Mouse (Mus musculus) limb, embryonic 13.5 days (tissue): ENCODE measurements around the gene Itch. TPM values are rescaled to one million over a fixed set of nuclear protein-coding genes. Genes with fewer than 3 reads are reported as not detected.
A peak's percentile ranks its signal among the peaks of the same experiment; 100 is the strongest.

ENCODE experiments used
- ATAC-seq: fragments of 200-750 bp; cut with Nextera tagmentation; 2 replicates; pipeline ENCODE4 v1.8.0; 2017; ENCODE audit warnings: low read depth, moderate number of reproducible peaks, moderate TSS enrichment; ENCODE audit not compliant: low FRiP score
- H3K27ac ChIP-seq: fragments of 300-500 bp; sonication (generic); 2 replicates; pipeline ENCODE4 v1.5.1; 2015; ENCODE audit warnings: inconsistent platforms, mild to moderate bottlenecking, moderate library complexity
- H3K27me3 ChIP-seq: fragments of 300-500 bp; sonication (generic); 2 replicates; pipeline ENCODE4 v1.6.1; 2015; ENCODE audit warnings: mild to moderate bottlenecking, inconsistent platforms
- H3K36me3 ChIP-seq: fragments of 300-500 bp; sonication (generic); 2 replicates; pipeline ENCODE4 v1.6.1; 2015; ENCODE audit warnings: inconsistent platforms, mild to moderate bottlenecking, moderate library complexity
- H3K4me1 ChIP-seq: fragments of 300-500 bp; sonication (generic); 2 replicates; pipeline ENCODE4 v1.6.1; 2015; ENCODE audit warnings: inconsistent platforms
- H3K4me2 ChIP-seq: fragments of 300-500 bp; sonication (generic); replicated peaks from 2 replicates; pipeline ENCODE4 v1.6.1; 2015; ENCODE audit warnings: inconsistent platforms, mild to moderate bottlenecking, moderate library complexity
- H3K4me3 ChIP-seq: fragments of 300-500 bp; sonication (generic); 2 replicates; pipeline ENCODE4 v1.5.1; 2015; ENCODE audit warnings: moderate library complexity, mild to moderate bottlenecking, inconsistent platforms
- H3K9ac ChIP-seq: fragments of 300-500 bp; sonication (generic); 2 replicates; pipeline ENCODE4 v1.6.1; 2015; ENCODE audit warnings: mild to moderate bottlenecking, inconsistent platforms
- H3K9me3 ChIP-seq: fragments of 300-500 bp; sonication (generic); 2 replicates; pipeline ENCODE4 v1.6.1; 2016; ENCODE audit warnings: inconsistent platforms
- WGBS: fragments of 180-500 bp; shearing (Covaris S2); methylation state at CpG from one replicate; pipeline ENCODE4 v1.1.7; 2015; 5-methylcytosine and 5-hydroxymethylcytosine counted together
- polyA plus RNA-seq: library from polyadenylated mRNA; unstranded; fragments of >200 nt; fragmentation: Nextera tagmentation; extraction: Ambion mirVana; gene quantifications from 2 replicates; pipeline ENCODE4 v1.2.1, GENCODE M21; 2015

The Itch gene
- polyA plus RNA-seq, 1 experiment from 2014 or later: 71.2 TPM

DNA sequence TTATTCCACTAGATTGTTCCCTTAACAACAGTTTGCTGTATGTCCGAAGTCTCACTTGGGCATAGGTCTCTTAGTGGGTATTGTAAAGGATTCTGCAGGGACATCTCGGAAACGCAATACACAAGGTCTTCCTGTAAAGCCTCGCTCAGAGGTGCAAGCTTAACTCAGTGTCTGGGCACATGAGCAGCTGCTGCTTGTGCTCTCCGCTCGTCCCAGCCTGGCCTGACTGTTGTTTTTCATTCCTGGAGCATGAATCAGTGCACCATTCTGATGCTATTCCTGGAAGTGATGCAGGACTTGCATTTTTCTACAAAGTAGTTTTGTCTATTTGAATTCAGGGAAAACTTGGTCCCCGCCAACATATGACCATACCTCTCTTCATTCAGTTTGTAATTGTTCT, 91.4 kb downstream of the Itch start:
- Histone ChIP-seq H3K36me3 (peaks cover 85% of the 10 kb centered on the region), H3K4me2 (no peak overlapping the region), H3K4me3 (no peak overlapping the region), H3K27ac (no peak overlapping the region), H3K9me3 (no peaks in the 10 kb centered on the region), H3K4me1 (no peaks in the 10 kb centered on the region), H3K27me3 (no peaks in the 10 kb centered on the region), H3K9ac (no peak overlapping the region)
- 92% methylated on average over 7 of the region's 7 CpGs for WGBS
- no peak for ATAC-seq

DNA sequence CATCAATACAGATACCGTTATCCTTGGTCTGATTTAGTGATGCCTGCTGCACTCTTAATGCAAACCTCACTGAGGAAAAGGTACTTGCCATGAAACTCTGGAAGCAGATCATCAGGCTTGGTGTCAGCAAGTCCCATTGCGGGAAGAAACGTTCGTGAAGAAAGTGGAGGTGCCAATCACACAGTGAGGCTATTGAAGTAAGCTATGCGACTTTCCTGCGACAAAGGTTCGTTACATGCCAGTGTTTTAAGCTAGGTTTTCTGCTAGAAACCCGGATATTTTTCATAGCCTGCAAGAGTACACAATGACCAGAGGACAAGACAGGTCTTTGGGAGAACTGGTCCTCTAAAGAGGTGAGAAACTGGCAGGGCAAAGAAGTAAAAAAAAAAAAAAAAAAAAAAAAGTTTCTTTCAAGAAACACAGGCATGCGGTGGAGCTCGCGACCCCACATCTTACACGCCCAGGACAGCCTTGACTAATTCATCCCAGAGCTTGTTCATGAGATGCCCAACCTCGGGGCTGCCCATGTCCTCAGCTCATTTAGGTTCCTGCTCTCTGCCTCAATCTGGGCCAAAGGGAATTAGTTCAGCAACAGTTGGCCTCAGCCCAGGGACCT, 102.5 kb downstream of the Itch start:
- peak overlapping the region; percentile 95 for H3K4me2 ChIP-seq
- 5% methylated on average over 13 of the region's 13 CpGs for WGBS

DNA sequence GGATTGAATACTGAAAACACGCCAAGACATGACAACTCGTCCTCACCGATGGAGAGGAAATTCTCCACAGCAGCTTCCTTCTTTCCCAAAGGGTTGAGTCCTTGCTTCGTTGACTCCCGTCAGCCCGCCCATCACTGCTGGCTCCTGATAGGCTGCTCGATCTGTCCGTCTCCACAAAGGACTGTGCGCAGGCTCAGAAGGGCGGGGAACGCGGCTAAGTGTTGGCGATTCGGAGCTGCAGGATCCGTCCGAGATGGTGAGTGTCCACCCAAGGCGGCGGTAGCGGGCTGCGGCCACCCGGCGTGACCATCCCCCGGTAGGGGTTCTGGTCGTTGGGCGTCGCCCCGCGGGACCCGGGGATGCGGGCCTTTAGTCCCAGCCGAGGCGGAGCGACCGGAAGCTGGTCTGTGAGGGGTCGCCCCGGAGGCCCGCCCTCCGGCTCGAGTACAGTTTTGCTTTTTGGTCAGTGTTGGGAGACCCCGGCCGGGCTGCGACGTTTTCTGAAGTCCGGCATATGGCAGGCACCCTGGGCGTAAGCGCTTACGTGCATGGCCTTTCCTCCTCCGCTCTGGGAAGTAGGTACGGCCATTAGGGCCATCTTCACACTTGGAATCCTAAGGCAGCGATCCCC, 103.2 kb downstream of the Itch start, which contains the start of gene Dynlrb1:
Gene Dynlrb1, plus strand, starts transcription at position 172 of the 631 bp plus-strand sequence.
- H3K4me1 ChIP-seq: peaks cover 20% of the 10 kb centered on the region
- no peaks in the 10 kb centered on the region for H3K9me3 ChIP-seq
- H3K4me3 ChIP-seq: peak within 1 kb of the TSS; percentile 93
- peak within 1 kb of the TSS; percentile 95 for H3K4me2 ChIP-seq
- under 1% methylated on average over 50 of the region's 50 CpGs for WGBS
- H3K36me3 ChIP-seq: peaks cover 13% of the 10 kb centered on the region
- peak within 1 kb of the TSS; percentile 90 for H3K27ac ChIP-seq
- peak; percentile 99 for ATAC-seq
- no peaks in the 10 kb centered on the region for H3K27me3 ChIP-seq
- H3K9ac ChIP-seq: peak within 1 kb of the TSS; percentile 91

More for the DNA sequence above, 102.5 kb downstream of the Itch start:
- Histone ChIP-seq H3K4me3 (peak overlapping the region; percentile 93), H3K4me1 (peaks cover 20% of the 10 kb centered on the region), H3K36me3 (peaks cover 7% of the 10 kb centered on the region), H3K27ac (peak overlapping the region; percentile 90), H3K9ac (peak overlapping the region; percentile 91), H3K27me3 (no peaks in the 10 kb centered on the region), H3K9me3 (no peaks in the 10 kb centered on the region)
- peak; percentile 94 for ATAC-seq

DNA sequence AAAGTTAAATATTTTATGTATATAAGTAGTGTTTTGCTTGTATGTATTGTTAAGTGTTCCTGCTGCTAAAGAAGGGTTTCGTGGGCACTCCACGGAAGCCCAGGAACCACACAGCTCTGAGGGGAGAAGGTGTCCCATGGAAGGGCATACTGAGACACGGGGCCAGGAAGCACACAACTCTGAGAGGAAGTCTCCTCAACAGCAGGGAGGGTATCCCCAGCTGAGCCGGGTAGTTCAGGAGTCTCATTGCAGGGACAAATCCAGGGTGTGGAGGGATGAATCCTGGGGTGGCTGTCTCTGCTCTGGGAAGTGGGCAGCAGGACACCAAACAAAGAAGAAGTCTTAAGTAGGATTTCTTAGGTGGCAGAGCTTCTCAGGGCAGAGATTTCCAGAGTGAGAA, 104.0 kb downstream of the Itch start:
- Histone ChIP-seq H3K27ac (no peak overlapping the region; the same call in 1 of the 2 replicates), H3K27me3 (no peaks in the 10 kb centered on the region), H3K9ac (peak overlapping the region; percentile 91), H3K4me3 (peak overlapping the region; percentile 93), H3K4me1 (peaks cover 20% of the 10 kb centered on the region), H3K4me2 (peak overlapping the region; percentile 95), H3K36me3 (peaks cover 14% of the 10 kb centered on the region), H3K9me3 (no peaks in the 10 kb centered on the region)
- ATAC-seq: no peak
- WGBS: 17% methylated on average over 4 of the region's 4 CpGs

DNA sequence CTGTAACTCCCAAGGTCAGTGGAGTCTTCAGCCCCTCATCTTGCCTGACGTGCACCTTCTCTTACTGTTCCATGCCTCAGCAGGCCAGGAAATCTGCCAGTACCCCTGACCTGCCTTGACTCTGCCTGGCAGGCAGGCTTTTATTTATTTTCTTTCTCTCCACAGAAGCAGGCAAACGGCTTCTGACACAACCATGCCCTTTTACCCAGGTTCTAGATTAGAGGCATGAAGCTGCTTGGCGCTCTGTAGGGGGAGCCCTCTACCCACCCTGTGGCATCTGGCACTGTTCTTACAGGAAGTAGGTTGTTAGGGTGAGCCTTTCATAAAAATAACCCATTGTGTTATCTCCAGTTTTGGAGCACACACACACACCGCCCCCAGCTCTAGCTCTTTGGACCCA, 107.6 kb downstream of the Itch start:
- no peak overlapping the region for H3K4me2 ChIP-seq
- peaks cover 50% of the 10 kb centered on the region for H3K36me3 ChIP-seq
- H3K4me1 ChIP-seq: peaks cover 16% of the 10 kb centered on the region
- no peak overlapping the region for H3K9ac ChIP-seq
- no peak overlapping the region for H3K4me3 ChIP-seq
- H3K27me3 ChIP-seq: no peaks in the 10 kb centered on the region
- no peak overlapping the region for H3K27ac ChIP-seq
- WGBS: 78% methylated on average over 4 of the region's 4 CpGs
- no peaks in the 10 kb centered on the region for H3K9me3 ChIP-seq
- ATAC-seq: no peak

DNA sequence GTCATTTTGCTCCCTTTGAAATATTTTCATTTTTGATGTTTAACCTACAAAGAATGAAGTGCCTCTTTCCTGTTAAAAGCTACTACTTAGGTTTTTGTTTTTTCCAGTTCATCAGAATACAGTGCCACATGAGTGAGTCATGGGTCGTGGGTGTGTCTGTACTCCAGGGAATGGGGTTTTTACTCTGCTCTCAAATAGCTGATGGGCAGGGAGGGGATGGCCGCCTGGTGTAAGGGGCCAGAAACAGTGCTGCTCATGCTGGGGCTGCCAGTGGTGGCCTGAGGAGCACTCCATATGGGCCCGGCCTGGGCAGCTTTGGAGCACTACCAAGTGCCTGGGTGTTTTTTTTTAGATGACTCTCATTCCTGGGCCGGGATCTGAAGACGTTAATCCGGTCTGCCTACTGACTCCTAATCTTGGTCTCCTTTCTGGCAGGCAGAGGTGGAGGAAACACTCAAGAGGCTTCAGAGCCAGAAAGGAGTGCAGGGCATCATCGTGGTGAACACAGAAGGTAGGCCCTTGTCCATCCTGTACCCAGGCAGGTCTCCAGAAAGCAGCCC, 109.1 kb downstream of the Itch start:
- H3K27ac ChIP-seq: no peak overlapping the region
- H3K36me3 ChIP-seq: peaks cover 65% of the 10 kb centered on the region
- H3K4me2 ChIP-seq: no peak overlapping the region
- no peak overlapping the region for H3K4me3 ChIP-seq
- peaks cover 13% of the 10 kb centered on the region for H3K4me1 ChIP-seq
- H3K9ac ChIP-seq: no peak overlapping the region
- ATAC-seq: no peak
- WGBS: 89% methylated on average over 7 of the region's 7 CpGs
- H3K9me3 ChIP-seq: no peaks in the 10 kb centered on the region
- no peaks in the 10 kb centered on the region for H3K27me3 ChIP-seq

DNA sequence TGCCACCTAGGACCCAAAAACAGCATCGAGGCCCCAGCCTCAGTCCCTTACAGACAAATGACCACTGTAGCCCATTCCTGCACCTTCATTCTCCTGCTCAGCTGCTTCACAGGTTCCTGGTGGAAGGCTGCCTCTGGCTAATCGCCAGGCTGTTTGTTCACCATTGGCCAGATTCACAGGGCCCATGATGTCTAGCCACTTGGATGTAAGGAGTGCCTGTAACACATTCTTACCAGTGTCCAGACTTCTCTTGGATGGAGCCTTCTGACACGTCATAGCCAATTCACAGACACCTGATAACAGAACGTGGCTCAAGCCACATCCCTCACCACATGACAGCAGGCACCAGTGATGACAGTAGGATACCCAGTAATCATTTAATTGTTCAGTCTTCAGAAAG, 112.9 kb downstream of the Itch start:
- Histone ChIP-seq H3K27ac (no peak overlapping the region), H3K27me3 (no peaks in the 10 kb centered on the region), H3K9ac (no peak overlapping the region), H3K4me3 (no peak overlapping the region), H3K36me3 (peaks cover 92% of the 10 kb centered on the region), H3K9me3 (no peaks in the 10 kb centered on the region), H3K4me2 (no peak overlapping the region), H3K4me1 (no peaks in the 10 kb centered on the region)
- 94% methylated on average over 4 of the region's 4 CpGs for WGBS
- no peak for ATAC-seq

DNA sequence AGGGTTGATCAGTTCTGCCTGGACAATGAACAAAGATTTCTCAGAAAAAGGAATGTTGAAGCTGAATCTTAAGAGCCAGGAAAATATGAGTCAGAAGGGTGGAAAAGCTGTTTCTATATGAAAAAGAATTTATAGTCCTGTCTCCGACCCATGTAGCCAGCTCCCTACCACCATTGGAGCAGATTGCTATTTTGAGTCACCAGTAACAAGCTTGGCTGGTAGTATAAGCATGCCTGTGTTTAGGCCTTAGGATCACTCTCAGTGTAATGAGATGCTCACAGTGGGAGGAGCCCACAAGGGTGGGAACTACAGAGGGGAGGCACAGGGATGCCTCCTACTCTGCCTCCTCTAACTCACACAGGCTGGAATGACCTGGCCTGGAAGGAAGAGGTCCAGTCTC, 114.9 kb downstream of the Itch start:
- H3K27me3 ChIP-seq: no peaks in the 10 kb centered on the region
- no peaks in the 10 kb centered on the region for H3K4me1 ChIP-seq
- no peak for ATAC-seq
- WGBS: 80% methylated on average over 1 of the region's 1 CpGs
- H3K9ac ChIP-seq: no peak overlapping the region
- no peak overlapping the region for H3K4me3 ChIP-seq
- H3K9me3 ChIP-seq: no peaks in the 10 kb centered on the region
- H3K27ac ChIP-seq: no peak overlapping the region; the same call in 1 of the 2 replicates
- peaks cover 88% of the 10 kb centered on the region for H3K36me3 ChIP-seq
- H3K4me2 ChIP-seq: no peak overlapping the region

DNA sequence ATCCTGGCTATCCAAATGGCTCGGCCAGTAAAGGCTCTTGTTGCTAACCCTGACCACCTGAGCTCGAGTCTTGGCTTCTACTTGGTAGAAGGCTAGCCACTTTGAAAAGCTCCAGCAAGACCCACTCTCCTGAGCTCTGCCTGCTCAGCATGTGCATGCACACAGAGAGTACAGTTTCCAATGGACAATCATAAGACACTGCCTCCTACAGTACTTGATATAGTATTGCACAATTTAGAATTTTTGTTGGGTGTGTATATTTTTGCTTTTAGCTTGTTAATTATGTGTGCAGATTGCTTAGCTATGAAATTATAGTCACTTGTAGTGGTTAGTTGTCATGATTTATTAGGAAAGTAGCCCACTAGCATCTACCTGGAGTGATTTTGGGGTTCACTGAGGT, 115.4 kb downstream of the Itch start:
- Histone ChIP-seq H3K9ac (no peak overlapping the region), H3K4me3 (no peak overlapping the region), H3K4me2 (no peak overlapping the region), H3K27me3 (no peaks in the 10 kb centered on the region), H3K4me1 (no peaks in the 10 kb centered on the region), H3K36me3 (peaks cover 83% of the 10 kb centered on the region), H3K27ac (no peak overlapping the region; the same call in 1 of the 2 replicates), H3K9me3 (no peaks in the 10 kb centered on the region)
- 64% methylated on average over 2 of the region's 2 CpGs for WGBS
- ATAC-seq: no peak

DNA sequence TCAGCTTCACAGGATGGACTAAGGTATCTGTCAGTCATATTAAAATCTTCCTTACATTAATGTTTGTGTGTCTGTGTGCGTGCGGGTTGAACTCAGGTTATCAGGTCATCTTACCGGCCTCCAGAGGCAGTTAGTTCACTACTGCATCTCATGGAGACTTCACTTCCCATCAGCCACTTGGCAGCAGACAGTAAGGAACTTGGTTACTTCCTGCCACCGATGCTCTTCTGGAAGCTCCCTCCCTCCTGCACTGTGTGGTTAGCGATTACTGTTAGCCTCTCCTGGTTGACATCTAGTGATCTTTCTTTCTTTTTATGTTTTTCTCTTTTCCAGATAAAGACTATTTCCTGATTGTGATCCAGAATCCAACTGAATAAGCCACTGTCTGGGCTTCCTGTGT, 116.3 kb downstream of the Itch start:
- H3K4me1 ChIP-seq: no peaks in the 10 kb centered on the region
- H3K9ac ChIP-seq: no peak overlapping the region
- WGBS: 94% methylated on average over 5 of the region's 5 CpGs
- peaks cover 74% of the 10 kb centered on the region for H3K36me3 ChIP-seq
- no peak overlapping the region for H3K4me2 ChIP-seq
- H3K27me3 ChIP-seq: no peaks in the 10 kb centered on the region
- H3K27ac ChIP-seq: no peak overlapping the region
- no peak for ATAC-seq
- H3K4me3 ChIP-seq: no peak overlapping the region
- no peaks in the 10 kb centered on the region for H3K9me3 ChIP-seq

DNA sequence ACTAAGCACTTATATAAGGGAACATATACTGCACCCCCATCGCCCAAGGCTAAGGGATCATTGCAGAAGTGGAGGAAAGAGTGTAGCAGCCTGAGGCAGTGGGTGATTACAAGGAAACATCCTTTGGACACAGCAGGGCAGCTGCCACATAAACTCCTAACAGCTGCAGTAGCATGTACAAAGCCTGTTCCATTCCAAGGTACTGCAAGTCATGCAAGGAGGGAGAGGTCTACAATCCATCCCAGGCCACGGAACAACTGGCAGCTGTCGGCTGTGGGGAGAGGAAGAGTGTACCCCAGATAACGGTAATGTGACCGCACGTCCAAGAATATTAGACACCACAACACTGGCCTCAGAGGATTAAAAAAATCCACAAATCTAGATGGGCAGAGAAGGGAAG, 132.2 kb downstream of the Itch start:
- no peak overlapping the region for H3K4me2 ChIP-seq
- no peak for ATAC-seq
- H3K9ac ChIP-seq: no peak overlapping the region
- no peaks in the 10 kb centered on the region for H3K27me3 ChIP-seq
- no peak overlapping the region for H3K4me3 ChIP-seq
- H3K27ac ChIP-seq: no peak overlapping the region
- H3K4me1 ChIP-seq: no peaks in the 10 kb centered on the region
- WGBS: 65% methylated on average over 6 of the region's 6 CpGs
- no peaks in the 10 kb centered on the region for H3K36me3 ChIP-seq
- H3K9me3 ChIP-seq: 0 out of 2 replicates have a peak, but pooled peaks cover 3% of the 10 kb centered on the region

DNA sequence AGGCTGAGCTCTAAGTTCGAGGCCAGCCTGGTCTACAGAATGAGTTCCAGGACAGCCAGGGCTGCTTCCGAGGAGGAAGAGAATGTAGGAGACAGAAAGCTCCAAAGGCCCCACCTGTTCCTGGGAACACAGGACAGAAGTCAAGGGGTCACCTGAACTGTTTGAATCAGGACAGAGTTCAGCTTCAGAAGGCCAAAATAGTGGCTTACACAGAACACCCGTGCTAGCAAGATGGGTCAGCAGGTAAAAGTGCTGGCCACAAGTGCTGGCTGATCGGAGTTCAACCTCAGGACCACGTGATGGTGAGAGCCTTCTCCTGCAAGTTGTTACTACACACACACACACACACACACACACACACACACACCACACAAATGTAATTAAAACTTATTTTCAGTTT, 133.6 kb downstream of the Itch start:
- WGBS: 78% methylated on average over 5 of the region's 5 CpGs
- Histone ChIP-seq H3K9me3 (0 out of 2 replicates have a peak, but pooled peaks cover 3% of the 10 kb centered on the region), H3K27me3 (no peaks in the 10 kb centered on the region), H3K36me3 (no peaks in the 10 kb centered on the region), H3K4me2 (no peak overlapping the region), H3K9ac (no peak overlapping the region), H3K27ac (no peak overlapping the region), H3K4me3 (no peak overlapping the region), H3K4me1 (no peaks in the 10 kb centered on the region)
- no peak for ATAC-seq
